Mouse (Mus musculus): Measurements from ENCODE around the gene Ostc. TPM values are rescaled to one million over a fixed set of nuclear protein-coding genes. Genes with fewer than 3 reads are reported as not detected.
A peak's percentile ranks its signal among the peaks of the same experiment; 100 is the strongest.

The Ostc gene
- polyA plus RNA-seq, 1 experiment from 2014 or later: 190 TPM

GRCm38 (mm10) chr3:130714775-130715568, 5.7 kb upstream of the Ostc start:
- Histone ChIP-seq H3K9ac (replicated peaks; ENCODE audit: low read depth, low read length) (no peak overlapping the region), H3K36me3 (ENCODE audit: control insufficient read depth, insufficient read depth, low read length) (no peaks in the 10 kb centered on the region), H3K4me2 (ENCODE audit: low read depth, low read length) (peak overlapping the region; percentile 39), H3K9me3 (ENCODE audit: control insufficient read depth, low read length) (no peaks in the 10 kb centered on the region), H3K27me3 (ENCODE audit: control insufficient read depth, insufficient read depth, low read length) (no peaks in the 10 kb centered on the region), H3K4me3 (ENCODE audit: low read depth, low read length) (0 out of 2 replicates have a peak overlapping the region, but pooled peaks have one; percentile 16), H3K27ac (ENCODE audit: low read depth, low read length) (no peak overlapping the region), H3K4me1 (ENCODE audit: control insufficient read depth, insufficient read depth, low read length) (no peaks in the 10 kb centered on the region)
- no peak for ATAC-seq (ENCODE audit: low read depth)
- 20% methylated on average over 22 of the region's 22 CpGs for WGBS

DNA sequence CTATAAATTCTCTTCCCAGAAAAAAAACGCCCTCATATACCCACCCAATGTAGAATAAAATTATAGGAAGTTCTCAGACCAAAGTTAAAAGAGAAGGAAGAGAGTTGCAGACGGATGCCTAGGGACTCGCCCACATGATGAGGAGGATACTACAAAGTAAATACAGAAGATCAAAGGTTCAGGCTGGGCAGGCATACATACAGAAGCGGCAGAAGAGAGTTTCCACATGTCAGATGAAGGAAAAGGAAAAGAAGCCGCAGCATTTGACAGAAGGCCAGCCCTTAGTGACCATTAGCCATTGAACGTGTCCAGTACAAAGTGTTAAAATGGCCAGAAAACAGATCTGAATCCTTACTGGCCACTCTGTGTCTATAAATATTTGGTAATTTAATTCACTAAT, 3.6 kb upstream of the Ostc start:
- H3K27me3 ChIP-seq (ENCODE audit: control insufficient read depth, insufficient read depth, low read length): no peaks in the 10 kb centered on the region
- no peak overlapping the region for H3K9ac ChIP-seq (replicated peaks; ENCODE audit: low read depth, low read length)
- peaks cover 7% of the 10 kb centered on the region for H3K4me1 ChIP-seq (ENCODE audit: control insufficient read depth, insufficient read depth, low read length)
- 69% methylated on average over 6 of the region's 6 CpGs for WGBS
- H3K4me3 ChIP-seq (ENCODE audit: low read depth, low read length): no peak overlapping the region
- H3K9me3 ChIP-seq (ENCODE audit: control insufficient read depth, low read length): no peaks in the 10 kb centered on the region
- no peak overlapping the region for H3K4me2 ChIP-seq (ENCODE audit: low read depth, low read length)
- no peak overlapping the region for H3K27ac ChIP-seq (ENCODE audit: low read depth, low read length)
- H3K36me3 ChIP-seq (ENCODE audit: control insufficient read depth, insufficient read depth, low read length): no peaks in the 10 kb centered on the region
- ATAC-seq (ENCODE audit: low read depth): no peak

- Histone ChIP-seq H3K9me3 (ENCODE audit: control insufficient read depth, low read length) (no peaks in the 10 kb centered on the region), H3K4me3 (ENCODE audit: low read depth, low read length) (no peak overlapping the region), H3K27me3 (ENCODE audit: control insufficient read depth, insufficient read depth, low read length) (no peaks in the 10 kb centered on the region), H3K9ac (replicated peaks; ENCODE audit: low read depth, low read length) (no peak overlapping the region), H3K4me1 (ENCODE audit: control insufficient read depth, insufficient read depth, low read length) (peaks cover 16% of the 10 kb centered on the region), H3K36me3 (ENCODE audit: control insufficient read depth, insufficient read depth, low read length) (no peaks in the 10 kb centered on the region), H3K4me2 (ENCODE audit: low read depth, low read length) (peak overlapping the region; percentile 83; the same call in 1 of the 2 replicates), H3K27ac (ENCODE audit: low read depth, low read length) (no peak overlapping the region)
- ATAC-seq (ENCODE audit: low read depth): no peak
- 58% methylated on average over 7 of the region's 7 CpGs for WGBS
These were observed 859 bp upstream of the Ostc start for GRCm38 (mm10) chr3:130710103-130710502.

DNA sequence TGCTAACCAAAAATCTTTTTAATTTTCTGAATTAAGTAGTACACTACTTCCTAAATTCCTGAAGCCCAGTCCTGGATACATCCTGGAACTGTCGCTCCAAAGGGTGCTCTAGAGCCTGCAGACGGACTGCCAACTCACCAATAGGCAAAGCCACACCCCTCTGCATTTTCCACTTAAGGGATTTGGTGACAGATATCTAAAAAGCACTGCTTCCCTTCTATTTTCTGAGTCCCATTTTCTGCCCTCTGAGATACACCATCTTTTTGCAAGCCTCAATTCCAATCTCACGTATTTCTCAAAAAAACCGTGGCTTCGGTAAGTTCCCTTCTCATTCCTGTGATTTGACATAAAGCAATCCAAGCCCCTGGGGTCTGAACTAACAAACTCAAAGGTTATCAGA, 715 bp downstream of the Ostc start:
- WGBS: 1% methylated on average over 5 of the region's 5 CpGs
- no peak for ATAC-seq (ENCODE audit: low read depth)
- H3K4me2 ChIP-seq (ENCODE audit: low read depth, low read length): peak overlapping the region; percentile 83
- peak overlapping the region; percentile 77 for H3K9ac ChIP-seq (replicated peaks; ENCODE audit: low read depth, low read length)
- peaks cover 16% of the 10 kb centered on the region for H3K4me1 ChIP-seq (ENCODE audit: control insufficient read depth, insufficient read depth, low read length)
- H3K36me3 ChIP-seq (ENCODE audit: control insufficient read depth, insufficient read depth, low read length): peaks cover 3% of the 10 kb centered on the region; the same call in 1 of the 2 replicates
- peak overlapping the region; percentile 76; the same call in 1 of the 2 replicates for H3K27ac ChIP-seq (ENCODE audit: low read depth, low read length)
- H3K4me3 ChIP-seq (ENCODE audit: low read depth, low read length): peak overlapping the region; percentile 84
- H3K27me3 ChIP-seq (ENCODE audit: control insufficient read depth, insufficient read depth, low read length): no peaks in the 10 kb centered on the region
- no peaks in the 10 kb centered on the region for H3K9me3 ChIP-seq (ENCODE audit: control insufficient read depth, low read length)

GRCm38 (mm10) chr3:130702289-130702688, 7.0 kb downstream of the Ostc start:
- 72% methylated on average over 6 of the region's 6 CpGs for WGBS
- ATAC-seq (ENCODE audit: low read depth): no peak
- H3K4me1 ChIP-seq (ENCODE audit: control insufficient read depth, insufficient read depth, low read length): peaks cover 4% of the 10 kb centered on the region; the same call in 1 of the 2 replicates
- no peak overlapping the region for H3K9ac ChIP-seq (replicated peaks; ENCODE audit: low read depth, low read length)
- H3K9me3 ChIP-seq (ENCODE audit: control insufficient read depth, low read length): no peaks in the 10 kb centered on the region
- no peaks in the 10 kb centered on the region for H3K27me3 ChIP-seq (ENCODE audit: control insufficient read depth, insufficient read depth, low read length)
- H3K36me3 ChIP-seq (ENCODE audit: control insufficient read depth, insufficient read depth, low read length): peaks cover 36% of the 10 kb centered on the region
- H3K27ac ChIP-seq (ENCODE audit: low read depth, low read length): no peak overlapping the region
- no peak overlapping the region for H3K4me2 ChIP-seq (ENCODE audit: low read depth, low read length)
- H3K4me3 ChIP-seq (ENCODE audit: low read depth, low read length): no peak overlapping the region

GRCm38 (mm10) chr3:130697622-130698021, 11.6 kb downstream of the Ostc start:
- Histone ChIP-seq H3K9ac (replicated peaks; ENCODE audit: low read depth, low read length) (no peak overlapping the region), H3K4me1 (ENCODE audit: control insufficient read depth, insufficient read depth, low read length) (no peaks in the 10 kb centered on the region), H3K4me2 (ENCODE audit: low read depth, low read length) (no peak overlapping the region), H3K9me3 (ENCODE audit: control insufficient read depth, low read length) (no peaks in the 10 kb centered on the region), H3K4me3 (ENCODE audit: low read depth, low read length) (no peak overlapping the region), H3K27me3 (ENCODE audit: control insufficient read depth, insufficient read depth, low read length) (no peaks in the 10 kb centered on the region), H3K27ac (ENCODE audit: low read depth, low read length) (no peak overlapping the region), H3K36me3 (ENCODE audit: control insufficient read depth, insufficient read depth, low read length) (peaks cover 24% of the 10 kb centered on the region)
- no peak for ATAC-seq (ENCODE audit: low read depth)
- WGBS: 82% methylated on average over 4 of the region's 4 CpGs

GRCm38 (mm10) chr3:130694705-130695104, 14.5 kb downstream of the Ostc start:
- Histone ChIP-seq H3K9me3 (ENCODE audit: control insufficient read depth, low read length) (no peaks in the 10 kb centered on the region), H3K4me2 (ENCODE audit: low read depth, low read length) (no peak overlapping the region), H3K27ac (ENCODE audit: low read depth, low read length) (no peak overlapping the region), H3K4me3 (ENCODE audit: low read depth, low read length) (no peak overlapping the region), H3K9ac (replicated peaks; ENCODE audit: low read depth, low read length) (no peak overlapping the region), H3K36me3 (ENCODE audit: control insufficient read depth, insufficient read depth, low read length) (0 out of 2 replicates have a peak, but pooled peaks cover 6% of the 10 kb centered on the region), H3K4me1 (ENCODE audit: control insufficient read depth, insufficient read depth, low read length) (peaks cover 8% of the 10 kb centered on the region; the same call in 1 of the 2 replicates), H3K27me3 (ENCODE audit: control insufficient read depth, insufficient read depth, low read length) (no peaks in the 10 kb centered on the region)
- 92% methylated on average over 7 of the region's 7 CpGs for WGBS
- peak; percentile 10; the same call in 1 of the 2 replicates for ATAC-seq (ENCODE audit: low read depth)

GRCm38 (mm10) chr3:130694041-130694593, 15.1 kb downstream of the Ostc start:
- Histone ChIP-seq H3K27me3 (ENCODE audit: control insufficient read depth, insufficient read depth, low read length) (no peaks in the 10 kb centered on the region), H3K4me2 (ENCODE audit: low read depth, low read length) (no peak overlapping the region), H3K9ac (replicated peaks; ENCODE audit: low read depth, low read length) (no peak overlapping the region), H3K4me3 (ENCODE audit: low read depth, low read length) (no peak overlapping the region), H3K4me1 (ENCODE audit: control insufficient read depth, insufficient read depth, low read length) (peaks cover 11% of the 10 kb centered on the region; the same call in 1 of the 2 replicates), H3K36me3 (ENCODE audit: control insufficient read depth, insufficient read depth, low read length) (0 out of 2 replicates have a peak, but pooled peaks cover under 1% of the 10 kb centered on the region), H3K9me3 (ENCODE audit: control insufficient read depth, low read length) (no peaks in the 10 kb centered on the region), H3K27ac (ENCODE audit: low read depth, low read length) (no peak overlapping the region)
- WGBS: 69% methylated on average over 9 of the region's 9 CpGs
- ATAC-seq (ENCODE audit: low read depth): no peak

- peak overlapping the region; percentile 24; the same call in 1 of the 2 replicates for H3K4me3 ChIP-seq (ENCODE audit: low read depth, low read length)
- 0 out of 2 replicates have a peak overlapping the region, but pooled peaks have one; percentile 21 for H3K9ac ChIP-seq (replicated peaks; ENCODE audit: low read depth, low read length)
- H3K27ac ChIP-seq (ENCODE audit: low read depth, low read length): no peak overlapping the region
- no peaks in the 10 kb centered on the region for H3K36me3 ChIP-seq (ENCODE audit: control insufficient read depth, insufficient read depth, low read length)
- H3K9me3 ChIP-seq (ENCODE audit: control insufficient read depth, low read length): no peaks in the 10 kb centered on the region
- peaks cover 11% of the 10 kb centered on the region; the same call in 1 of the 2 replicates for H3K4me1 ChIP-seq (ENCODE audit: control insufficient read depth, insufficient read depth, low read length)
- WGBS: 36% methylated on average over 12 of the region's 12 CpGs
- ATAC-seq (ENCODE audit: low read depth): no peak
- H3K4me2 ChIP-seq (ENCODE audit: low read depth, low read length): peak overlapping the region; percentile 44
- no peaks in the 10 kb centered on the region for H3K27me3 ChIP-seq (ENCODE audit: control insufficient read depth, insufficient read depth, low read length)
These were observed 17.6 kb downstream of the Ostc start for GRCm38 (mm10) chr3:130691596-130692170.

All from neural tube, embryonic 14.5 days (tissue).